Comparison of ENCODE assay signal across 20 mouse cellular contexts in the genomic region with DNA sequence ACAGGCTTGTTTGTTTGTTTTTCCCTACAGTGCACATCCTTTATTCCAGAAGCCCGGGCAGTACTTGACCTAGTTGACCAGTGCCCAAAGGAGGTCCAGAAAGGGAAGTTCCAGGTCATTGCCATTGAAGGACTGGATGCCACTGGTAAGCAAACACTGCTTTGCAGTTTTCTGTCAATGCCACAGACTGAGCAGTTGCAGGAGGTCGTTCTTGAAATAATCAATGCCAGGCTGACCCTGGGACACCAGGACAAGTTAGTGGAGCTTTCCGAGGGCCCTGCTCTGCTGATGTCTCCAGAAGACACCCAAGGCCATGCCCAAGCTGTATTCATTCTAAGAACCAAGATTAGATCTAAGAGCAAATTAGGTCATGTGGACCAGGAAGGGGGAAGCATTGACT. TPM values are rescaled to one million over a fixed set of nuclear protein-coding genes. Genes with fewer than 3 reads are reported as not detected.
DNase-seq lines count a peak whose midpoint lies in the region; ATAC-seq and TF ChIP-seq lines count a peak whose summit lies in the region.
"Had no signal": no experiment of that assay in that cellular context is flagged by ENCODE, and none has a peak within 500 bp of the region (broad histone marks: within the 10 kb centered on the region; RNA-seq: fewer than 3 reads in every experiment).

No protein-coding gene starts in this region.

- no peak overlapping the region for H3K9ac ChIP-seq in kidney, embryonic 16.5 days (replicated peaks; ENCODE audit: low read length)
- H3K9ac ChIP-seq in neural tube, embryonic 12.5 days: no peak overlapping the region
- H3K9ac ChIP-seq: forebrain, embryonic 13.5 days; midbrain, embryonic 15.5 days had no signal

- no peak for TF ChIP-seq CTCF in kidney, adult 2 months (conservative IDR thresholded peaks at IDR 0.05; ENCODE audit: insufficient read depth, insufficient read length, low read depth, low read length)

- H3K4me3 ChIP-seq in erythroblast, embryonic 14.5 days (replicated peaks): peak overlapping the region; percentile 87
- peak overlapping the region; percentile 20 for H3K4me3 ChIP-seq in kidney, adult 2 months (ENCODE audit: insufficient read depth, low read depth, low read length)
- H3K4me3 ChIP-seq in kidney, embryonic 16.5 days (ENCODE audit: low read length): no peak overlapping the region
- H3K4me3 ChIP-seq in neural tube, embryonic 12.5 days: no peak overlapping the region
- H3K4me3 ChIP-seq: forebrain, embryonic 13.5 days; myocyte had no signal

- no peaks in the 10 kb centered on the region for H3K9me3 ChIP-seq in erythroblast, embryonic 14.5 days (ENCODE audit: control insufficient read depth, low read length)
- no peaks in the 10 kb centered on the region for H3K9me3 ChIP-seq in kidney, embryonic 16.5 days (ENCODE audit: low read length)
- H3K9me3 ChIP-seq in neural tube, embryonic 12.5 days: no peaks in the 10 kb centered on the region
- H3K9me3 ChIP-seq: forebrain, embryonic 13.5 days; heart, embryonic 10.5 days; hindbrain, embryonic 10.5 days; midbrain, embryonic 15.5 days had no signal

- H3K4me1 ChIP-seq in erythroblast, embryonic 14.5 days (ENCODE audit: control insufficient read depth): peaks cover 76% of the 10 kb centered on the region
- peaks cover 14% of the 10 kb centered on the region for H3K4me1 ChIP-seq in kidney, adult 2 months (ENCODE audit: control insufficient read depth, insufficient read depth, low read length)
- peaks cover 21% of the 10 kb centered on the region; the same call in 1 of the 2 replicates for H3K4me1 ChIP-seq in kidney, embryonic 16.5 days (ENCODE audit: insufficient read depth, low read length)
- H3K4me1 ChIP-seq in neural tube, embryonic 12.5 days: peaks cover 23% of the 10 kb centered on the region

- no peaks in the 10 kb centered on the region for H3K27me3 ChIP-seq in erythroblast, embryonic 14.5 days (ENCODE audit: control insufficient read depth)
- no peaks in the 10 kb centered on the region for H3K27me3 ChIP-seq in kidney, adult 2 months (replicated peaks; ENCODE audit: control insufficient read depth, insufficient read depth, low read length)
- H3K27me3 ChIP-seq in kidney, embryonic 16.5 days (ENCODE audit: insufficient read depth, low read length): no peaks in the 10 kb centered on the region
- no peaks in the 10 kb centered on the region for H3K27me3 ChIP-seq in neural tube, embryonic 12.5 days (replicated peaks)
- H3K27me3 ChIP-seq: forebrain, embryonic 13.5 days; midbrain, embryonic 15.5 days; Patski had no signal

- DNase-seq in kidney, adult 2 months: peak; percentile 44
- no peak for DNase-seq in neural tube, embryonic 10.5 days (ENCODE audit: extremely low spot score, low spot score)
- DNase-seq in ovary, postnatal 10 days (ENCODE audit: low spot score): no peak
- DNase-seq: adrenal gland, postnatal 10 days; cerebellum, postnatal 36 days; gastrocnemius, postnatal 36 days; retina, postnatal 1 day; thymus, adult 2 months had no signal

- WGBS in kidney, adult 2 months: 28% methylated on average over 3 of the region's 3 CpGs
- WGBS in kidney, embryonic 16.5 days: 55% methylated on average over 3 of the region's 3 CpGs
- WGBS in neural tube, embryonic 12.5 days: 68% methylated on average over 3 of the region's 3 CpGs

- H3K27ac ChIP-seq in kidney, adult 2 months (ENCODE audit: insufficient read depth, low read depth, low read length): peak overlapping the region; percentile 29; the same call in 1 of the 2 replicates
- H3K27ac ChIP-seq in kidney, embryonic 16.5 days (ENCODE audit: low read length): no peak overlapping the region
- H3K27ac ChIP-seq in neural tube, embryonic 12.5 days: no peak overlapping the region
- H3K27ac ChIP-seq: forebrain, embryonic 13.5 days; heart, embryonic 10.5 days; hindbrain, embryonic 10.5 days; midbrain, embryonic 15.5 days had no signal

- no peak overlapping the region for H3K4me2 ChIP-seq in kidney, embryonic 16.5 days (replicated peaks; ENCODE audit: low read depth, low read length)
- H3K4me2 ChIP-seq in neural tube, embryonic 12.5 days (replicated peaks): peak overlapping the region; percentile 98; the same call in 1 of the 2 replicates
- H3K4me2 ChIP-seq: forebrain, embryonic 13.5 days had no signal

- H3K36me3 ChIP-seq in erythroblast, embryonic 14.5 days (ENCODE audit: control insufficient read depth): peaks cover 24% of the 10 kb centered on the region
- no peaks in the 10 kb centered on the region for H3K36me3 ChIP-seq in kidney, adult 2 months (ENCODE audit: control insufficient read depth, insufficient read depth, low read length)
- H3K36me3 ChIP-seq in kidney, embryonic 16.5 days (ENCODE audit: insufficient read depth, low read length): no peaks in the 10 kb centered on the region
- no peaks in the 10 kb centered on the region for H3K36me3 ChIP-seq in neural tube, embryonic 12.5 days
- H3K36me3 ChIP-seq: heart, embryonic 10.5 days; hindbrain, embryonic 10.5 days; midbrain, embryonic 15.5 days had no signal

- no peak for TF ChIP-seq POLR2A in kidney, adult 2 months (IDR thresholded peaks at IDR 0.05; ENCODE audit: low read depth, low read length)

- no peak for ATAC-seq in erythroblast, adult 5-6 weeks (replicated peaks; ENCODE audit: low FRiP score, poor library complexity, severe bottlenecking)
- ATAC-seq in kidney, embryonic 16.5 days (ENCODE audit: low FRiP score, low TSS enrichment): no peak
- ATAC-seq in neural tube, embryonic 12.5 days (ENCODE audit: low FRiP score, low read depth): no peak
- ATAC-seq in granulocyte monocyte progenitor cell, adult 5-6 weeks (replicated peaks; ENCODE audit: poor library complexity, severe bottlenecking): no peak
- ATAC-seq: CD4-positive, CD25-positive, alpha-beta regulatory T cell, adult 4 months; forebrain, embryonic 13.5 days; midbrain, embryonic 15.5 days; Patski had no signal

RNA-seq across cellular contexts. Expression of a gene that starts 2.4 kb away (rescaled TPM):
- polyA plus RNA-seq in erythroblast, embryonic 14.5 days (2012): 0.25 TPM in 2 replicates
- 85.9 and 123 TPM in 2 replicates for total RNA-seq in erythroblast, adult 5-6 weeks (2015; ENCODE audit: low replicate concordance)
- total RNA-seq in erythroblast, adult 5-6 weeks (2017; ENCODE audit: low replicate concordance): 86.0 and 87.0 TPM in 2 replicates
- 13.9 and 15.0 TPM in 2 replicates for polyA plus RNA-seq in kidney, adult 2 months (2012; rRNA removed)
- polyA plus RNA-seq in kidney, embryonic 16.5 days (2015; fragmentation: Nextera tagmentation; extraction: Ambion mirVana): 8.9 and 9.2 TPM in 2 replicates
- polyA plus RNA-seq in neural tube, embryonic 12.5 days (2016; fragmentation: Nextera tagmentation; extraction: Ambion mirVana): 8.9 and 9.1 TPM in 2 replicates
- 12.7 and 31.5 TPM in 2 replicates for total RNA-seq in granulocyte monocyte progenitor cell, adult 5-6 weeks (2014; fragmentation: Nextera tagmentation)
- total RNA-seq in granulocyte monocyte progenitor cell, adult 5-6 weeks (2017): 8.9 and 12.2 TPM in 2 replicates
- polyA plus RNA-seq: myocyte had no signal

RNA-seq across cellular contexts. Expression of a gene that starts 15.1 kb away (rescaled TPM):
- polyA plus RNA-seq in erythroblast, embryonic 14.5 days (2012): 1.2 and 1.7 TPM in 2 replicates
- total RNA-seq in erythroblast, adult 5-6 weeks (2015; ENCODE audit: low replicate concordance): 1,174 and 1,207 TPM in 2 replicates
- total RNA-seq in erythroblast, adult 5-6 weeks (2017; ENCODE audit: low replicate concordance): 1,630 and 1,984 TPM in 2 replicates
- polyA plus RNA-seq in kidney, adult 2 months (2012; rRNA removed): 17.6 and 19.8 TPM in 2 replicates
- polyA plus RNA-seq in kidney, embryonic 16.5 days (2015; fragmentation: Nextera tagmentation; extraction: Ambion mirVana): 27.3 and 28.0 TPM in 2 replicates
- polyA plus RNA-seq in neural tube, embryonic 12.5 days (2016; fragmentation: Nextera tagmentation; extraction: Ambion mirVana): 0.60 and 0.67 TPM in 2 replicates
- not detected in 2 replicates for total RNA-seq in granulocyte monocyte progenitor cell, adult 5-6 weeks (2014; fragmentation: Nextera tagmentation)
- total RNA-seq in granulocyte monocyte progenitor cell, adult 5-6 weeks (2017): 0.78 TPM in 1 of 2 replicates, not detected in the other

RNA-seq across cellular contexts. Expression of a gene that starts 56.3 kb away (rescaled TPM):
- polyA plus RNA-seq in erythroblast, embryonic 14.5 days (2012): not detected in 2 replicates
- 12.9 and 13.6 TPM in 2 replicates for total RNA-seq in erythroblast, adult 5-6 weeks (2015; ENCODE audit: low replicate concordance)
- 6.8 and 8.5 TPM in 2 replicates for total RNA-seq in erythroblast, adult 5-6 weeks (2017; ENCODE audit: low replicate concordance)
- polyA plus RNA-seq in kidney, adult 2 months (2012; rRNA removed): 12.6 and 12.7 TPM in 2 replicates
- polyA plus RNA-seq in kidney, embryonic 16.5 days (2015; fragmentation: Nextera tagmentation; extraction: Ambion mirVana): 35.1 and 38.6 TPM in 2 replicates
- 38.3 and 38.8 TPM in 2 replicates for polyA plus RNA-seq in neural tube, embryonic 12.5 days (2016; fragmentation: Nextera tagmentation; extraction: Ambion mirVana)
- total RNA-seq in granulocyte monocyte progenitor cell, adult 5-6 weeks (2014; fragmentation: Nextera tagmentation): 26.1 and 33.5 TPM in 2 replicates
- 13.5 and 13.6 TPM in 2 replicates for total RNA-seq in granulocyte monocyte progenitor cell, adult 5-6 weeks (2017)
- polyA plus RNA-seq: myocyte had no signal

Comparison
In these comparisons a context has a peak if more than half of its experiments do, and no peak if none do; other contexts are left out.
1. H3K4me3 ChIP-seq: peak in erythroblast, embryonic 14.5 days (single experiment) and kidney, adult 2 months (single experiment); none in kidney, embryonic 16.5 days (single experiment) and neural tube, embryonic 12.5 days (single experiment).
2. RNA of a gene that starts 56.3 kb away (polyA plus RNA-seq): 38.3 to 38.8 TPM in neural tube, embryonic 12.5 days, 35.1 to 38.6 TPM in kidney, embryonic 16.5 days and 12.6 to 12.7 TPM in kidney, adult 2 months; not detected in erythroblast, embryonic 14.5 days; every median in the first group is over 10 times any median in the second.